Mouse (Mus musculus) midbrain, embryonic 15.5 days (tissue): ENCODE data around the gene Plin4. TPM values are rescaled to one million over a fixed set of nuclear protein-coding genes. Genes with fewer than 3 reads are reported as not detected.

Experiments
- ATAC-seq: fragments of 200-750 bp; cut with Nextera tagmentation; replicated peaks from 2 replicates; pipeline ENCODE4 v1.8.0; 2017; ENCODE audit warnings: moderate TSS enrichment
- H3K27ac ChIP-seq: fragments of 300-500 bp; sonication (generic); 2 replicates; pipeline ENCODE4 v1.5.1; 2015; ENCODE audit warnings: mild to moderate bottlenecking, inconsistent platforms
- H3K27me3 ChIP-seq: fragments of 300-500 bp; sonication (generic); replicated peaks from 2 replicates; pipeline ENCODE4 v1.6.1; 2015; ENCODE audit warnings: inconsistent platforms
- H3K36me3 ChIP-seq: fragments of 300-500 bp; sonication (generic); replicated peaks from 2 replicates; pipeline ENCODE4 v1.6.1; 2015; ENCODE audit warnings: inconsistent platforms
- H3K4me1 ChIP-seq: fragments of 300-500 bp; sonication (generic); 2 replicates; pipeline ENCODE4 v1.6.1; 2015; ENCODE audit warnings: inconsistent platforms
- H3K4me2 ChIP-seq: fragments of 300-500 bp; sonication (generic); 2 replicates; pipeline ENCODE4 v1.6.1; 2015; ENCODE audit warnings: inconsistent platforms, mild to moderate bottlenecking, moderate library complexity
- H3K4me3 ChIP-seq: fragments of 300-500 bp; sonication (generic); 2 replicates; pipeline ENCODE4 v1.5.1; 2015; ENCODE audit warnings: mild to moderate bottlenecking, inconsistent platforms
- H3K9ac ChIP-seq: fragments of 300-500 bp; sonication (generic); 2 replicates; pipeline ENCODE4 v1.6.1; 2015; ENCODE audit warnings: mild to moderate bottlenecking, inconsistent platforms
- H3K9me3 ChIP-seq: fragments of 300-500 bp; sonication (generic); 2 replicates; pipeline ENCODE4 v1.6.1; 2016; ENCODE audit warnings: inconsistent platforms
- WGBS: fragments of 180-500 bp; shearing (Covaris S2); methylation state at CpG from one replicate; pipeline ENCODE4 v1.1.7; 2015; ENCODE audit warnings: mixed read lengths; 5-methylcytosine and 5-hydroxymethylcytosine counted together
- polyA plus RNA-seq: library from polyadenylated mRNA; unstranded; fragments of >200 nt; fragmentation: Nextera tagmentation; extraction: Ambion mirVana; gene quantifications from 2 replicates; pipeline ENCODE4 v1.2.1, GENCODE M21; 2015

The Plin4 gene
- polyA plus RNA-seq, 1 experiment from 2014 or later = 0.13 TPM

GRCm38 (mm10) chr17:56123681-56124340 is 14.2 kb upstream of the Plin4 start:
- peak overlapping the region; percentile 36 for H3K4me2 ChIP-seq
- H3K4me1 ChIP-seq = no peaks in the 10 kb centered on the region; the same call in 1 of the 2 replicates
- H3K27me3 ChIP-seq = peaks cover 58% of the 10 kb centered on the region
- peaks cover 42% of the 10 kb centered on the region for H3K36me3 ChIP-seq
- H3K9me3 ChIP-seq = peaks cover 7% of the 10 kb centered on the region; the same call in 1 of the 2 replicates
- 50% methylated on average over 58 of the region's 59 CpGs for WGBS
- no peak for ATAC-seq
- no peak overlapping the region for H3K9ac ChIP-seq
- H3K27ac ChIP-seq = no peak overlapping the region
- no peak overlapping the region for H3K4me3 ChIP-seq

- no peaks in the 10 kb centered on the region; the same call in 1 of the 2 replicates for H3K4me1 ChIP-seq
- no peak overlapping the region for H3K4me2 ChIP-seq
- peaks cover 64% of the 10 kb centered on the region for H3K27me3 ChIP-seq
- peaks cover 39% of the 10 kb centered on the region for H3K36me3 ChIP-seq
- no peak for ATAC-seq
- WGBS = 92% methylated on average over 12 of the region's 12 CpGs
- H3K4me3 ChIP-seq = no peak overlapping the region
- H3K9me3 ChIP-seq = peaks cover 7% of the 10 kb centered on the region; the same call in 1 of the 2 replicates
- H3K9ac ChIP-seq = no peak overlapping the region
- no peak overlapping the region for H3K27ac ChIP-seq
These were observed 13.6 kb upstream of the Plin4 start for GRCm38 (mm10) chr17:56123161-56123560.

- no peak within 1 kb of the TSS for H3K4me2 ChIP-seq
- WGBS = 63% methylated on average over 2 of the region's 2 CpGs
- H3K9ac ChIP-seq = no peak within 1 kb of the TSS
- H3K27ac ChIP-seq = no peak within 1 kb of the TSS
- peaks cover 7% of the 10 kb centered on the region; the same call in 1 of the 2 replicates for H3K9me3 ChIP-seq
- ATAC-seq = no peak
- no peak within 1 kb of the TSS for H3K4me3 ChIP-seq
- H3K4me1 ChIP-seq = peaks cover 6% of the 10 kb centered on the region
- H3K36me3 ChIP-seq = peaks cover 27% of the 10 kb centered on the region
- peaks cover 65% of the 10 kb centered on the region for H3K27me3 ChIP-seq
These were observed 12.2 kb upstream of the Plin4 start, which contains the start of gene Lrg1 for GRCm38 (mm10) chr17:56121826-56122225. TSS of gene Lrg1 (minus strand) at chr17:56122001.

GRCm38 (mm10) chr17:56119981-56120880 is 10.6 kb upstream of the Plin4 start:
- 12% methylated on average over 66 of the region's 66 CpGs for WGBS
- no peak for ATAC-seq
- peaks cover 63% of the 10 kb centered on the region for H3K27me3 ChIP-seq

GRCm38 (mm10) chr17:56119431-56119830 is 9.8 kb upstream of the Plin4 start:
- Histone ChIP-seq H3K9ac (no peak overlapping the region), H3K4me2 (no peak overlapping the region), H3K27me3 (peaks cover 55% of the 10 kb centered on the region), H3K27ac (no peak overlapping the region), H3K4me3 (no peak overlapping the region), H3K4me1 (peaks cover 6% of the 10 kb centered on the region), H3K9me3 (peaks cover 7% of the 10 kb centered on the region; the same call in 1 of the 2 replicates), H3K36me3 (peaks cover 21% of the 10 kb centered on the region)
- no peak for ATAC-seq
- 42% methylated on average over 12 of the region's 12 CpGs for WGBS

More at GRCm38 (mm10) chr17:56119981-56120880, 10.6 kb upstream of the Plin4 start:
- no peak overlapping the region for H3K4me2 ChIP-seq
- peaks cover 6% of the 10 kb centered on the region for H3K4me1 ChIP-seq
- H3K27ac ChIP-seq = no peak overlapping the region
- peaks cover 7% of the 10 kb centered on the region; the same call in 1 of the 2 replicates for H3K9me3 ChIP-seq
- no peak overlapping the region for H3K4me3 ChIP-seq
- no peak overlapping the region for H3K9ac ChIP-seq
- peaks cover 22% of the 10 kb centered on the region for H3K36me3 ChIP-seq

- H3K4me1 ChIP-seq = peaks cover 6% of the 10 kb centered on the region
- peaks cover 2% of the 10 kb centered on the region; the same call in 1 of the 2 replicates for H3K9me3 ChIP-seq
- 1% methylated on average over 27 of the region's 27 CpGs for WGBS
- H3K36me3 ChIP-seq = no peaks in the 10 kb centered on the region
- peaks cover 42% of the 10 kb centered on the region for H3K27me3 ChIP-seq
- ATAC-seq = 0 out of 2 replicates have a peak, but pooled peaks have one; percentile 27
- peak within 1 kb of the TSS; percentile 27 for H3K4me3 ChIP-seq
- H3K9ac ChIP-seq = no peak within 1 kb of the TSS
- H3K4me2 ChIP-seq = peak within 1 kb of the TSS; percentile 48
- H3K27ac ChIP-seq = no peak within 1 kb of the TSS
These were observed 7.7 kb upstream of the Plin4 start, which contains the start of gene Plin5 for GRCm38 (mm10) chr17:56117251-56117710. TSS of gene Plin5 (minus strand) at chr17:56117596.

- H3K9ac ChIP-seq = no peak overlapping the region
- no peaks in the 10 kb centered on the region for H3K36me3 ChIP-seq
- no peaks in the 10 kb centered on the region for H3K9me3 ChIP-seq
- no peak overlapping the region for H3K4me3 ChIP-seq
- ATAC-seq = no peak
- no peak overlapping the region for H3K4me2 ChIP-seq
- 75% methylated on average over 10 of the region's 10 CpGs for WGBS
- H3K27ac ChIP-seq = no peak overlapping the region
- peaks cover 31% of the 10 kb centered on the region for H3K27me3 ChIP-seq
- peaks cover 6% of the 10 kb centered on the region for H3K4me1 ChIP-seq
These were observed 6.6 kb upstream of the Plin4 start for GRCm38 (mm10) chr17:56116193-56116592.

- Histone ChIP-seq H3K4me1 (peaks cover 6% of the 10 kb centered on the region), H3K36me3 (no peaks in the 10 kb centered on the region), H3K9ac (no peak overlapping the region), H3K27ac (no peak overlapping the region), H3K4me2 (no peak overlapping the region), H3K4me3 (no peak overlapping the region), H3K27me3 (no peaks in the 10 kb centered on the region), H3K9me3 (no peaks in the 10 kb centered on the region)
- ATAC-seq = no peak
- 73% methylated on average over 3 of the region's 3 CpGs for WGBS
These were observed 3.1 kb upstream of the Plin4 start for GRCm38 (mm10) chr17:56112743-56113142.

- H3K9ac ChIP-seq = no peak overlapping the region
- H3K27ac ChIP-seq = no peak overlapping the region
- H3K4me1 ChIP-seq = no peaks in the 10 kb centered on the region
- no peak overlapping the region for H3K4me2 ChIP-seq
- 43% methylated on average over 5 of the region's 5 CpGs for WGBS
- H3K9me3 ChIP-seq = no peaks in the 10 kb centered on the region
- H3K27me3 ChIP-seq = no peaks in the 10 kb centered on the region
- no peak overlapping the region for H3K4me3 ChIP-seq
- ATAC-seq = peak; percentile 35
- no peaks in the 10 kb centered on the region for H3K36me3 ChIP-seq
These were observed 2.3 kb upstream of the Plin4 start for GRCm38 (mm10) chr17:56111864-56112263.

GRCm38 (mm10) chr17:56111021-56111420 is 1.4 kb upstream of the Plin4 start:
- no peaks in the 10 kb centered on the region for H3K36me3 ChIP-seq
- H3K27ac ChIP-seq = no peak overlapping the region
- H3K4me2 ChIP-seq = no peak overlapping the region
- no peak for ATAC-seq
- no peaks in the 10 kb centered on the region for H3K9me3 ChIP-seq
- WGBS = 42% methylated on average over 1 of the region's 1 CpGs
- no peaks in the 10 kb centered on the region for H3K27me3 ChIP-seq
- H3K4me1 ChIP-seq = no peaks in the 10 kb centered on the region
- no peak overlapping the region for H3K4me3 ChIP-seq
- H3K9ac ChIP-seq = no peak overlapping the region

- WGBS = 64% methylated on average over 4 of the region's 4 CpGs
- Histone ChIP-seq H3K9ac (no peak overlapping the region), H3K4me2 (no peak overlapping the region), H3K27ac (no peak overlapping the region), H3K27me3 (no peaks in the 10 kb centered on the region), H3K36me3 (no peaks in the 10 kb centered on the region), H3K4me3 (no peak overlapping the region), H3K9me3 (no peaks in the 10 kb centered on the region), H3K4me1 (no peaks in the 10 kb centered on the region)
- ATAC-seq = no peak
These were observed 968 bp upstream of the Plin4 start for GRCm38 (mm10) chr17:56110571-56110970.
